Mouse (Mus musculus) midbrain, postnatal 0 days (tissue): ENCODE data around the gene Sez6. TPM values are rescaled to one million over a fixed set of nuclear protein-coding genes. Genes with fewer than 3 reads are reported as not detected.

Source experiments
- ATAC-seq: fragments of 200-750 bp; cut with Nextera tagmentation; 2 replicates; pipeline ENCODE4 v1.8.0; 2017; ENCODE audit warnings: moderate number of reproducible peaks, mild to moderate bottlenecking, moderate TSS enrichment, moderate library complexity; ENCODE audit not compliant: low FRiP score
- DNase-seq: peaks from one replicate; pipeline ENCODE4 v3.0.0-alpha.2; 2015; ENCODE audit warnings: low spot score
- H3K27ac ChIP-seq: fragments of 300-500 bp; sonication (generic); 2 replicates; pipeline ENCODE4 v1.5.1; 2014; ENCODE audit warnings: low read depth, mild to moderate bottlenecking, low read length, mixed read lengths
- H3K27me3 ChIP-seq: fragments of 300-500 bp; sonication (generic); 2 replicates; pipeline ENCODE4 v1.6.1; 2014; ENCODE audit warnings: low read length, control low read depth, mixed read lengths; ENCODE audit not compliant: insufficient read depth
- H3K36me3 ChIP-seq: fragments of 300-500 bp; sonication (generic); 2 replicates; pipeline ENCODE4 v1.6.1; 2014; ENCODE audit warnings: low read length, control low read depth, mixed read lengths; ENCODE audit not compliant: insufficient read depth
- H3K4me1 ChIP-seq: fragments of 300-500 bp; sonication (generic); 2 replicates; pipeline ENCODE4 v1.6.1; 2014; ENCODE audit warnings: mild to moderate bottlenecking, control low read depth, antibody characterized with exemption, low read length, mixed read lengths; ENCODE audit not compliant: insufficient read depth
- H3K4me2 ChIP-seq: fragments of 300-500 bp; sonication (generic); 2 replicates; pipeline ENCODE4 v1.6.1; 2014; ENCODE audit warnings: low read depth, mild to moderate bottlenecking, low read length, mixed read lengths; ENCODE audit not compliant: poor library complexity, severe bottlenecking
- H3K4me3 ChIP-seq: fragments of 300-500 bp; sonication (generic); 2 replicates; pipeline ENCODE4 v1.5.1; 2014; ENCODE audit warnings: low read depth, mild to moderate bottlenecking, low read length, moderate library complexity
- H3K9ac ChIP-seq: fragments of 300-500 bp; sonication (generic); replicated peaks from 2 replicates; pipeline ENCODE4 v1.6.1; 2014; ENCODE audit warnings: mild to moderate bottlenecking, low read length, moderate library complexity, mixed read lengths; ENCODE audit not compliant: poor library complexity, severe bottlenecking
- H3K9me3 ChIP-seq: fragments of 300-500 bp; sonication (generic); 2 replicates; pipeline ENCODE4 v1.6.1; 2016; ENCODE audit warnings: low read length, control low read depth
- CTCF ChIP-seq: IDR thresholded peaks from 2 replicates; pipeline ENCODE4 v1.5.1; 2016; ENCODE audit warnings: antibody characterized with exemption, mild to moderate bottlenecking
- WGBS: fragments of 180-500 bp; shearing (Covaris S2); extraction: QIAGEN DNeasy Blood & Tissue Kit; methylation state at CpG from one replicate; pipeline ENCODE4 v1.1.7; 2014; 5-methylcytosine and 5-hydroxymethylcytosine counted together
- polyA plus RNA-seq: library from polyadenylated mRNA; unstranded; fragments of >200 nt; fragmentation: Nextera tagmentation; extraction: Ambion mirVana; gene quantifications from 2 replicates; pipeline ENCODE4 v1.2.1, GENCODE M21; 2015
- total RNA-seq: library from RNA; depleted of rRNA; stranded (reverse); fragments of >200 nt; gene quantifications from 2 replicates; pipeline ENCODE4 v1.2.3, GENCODE M21; 2014

The Sez6 gene
- total and polyA plus RNA-seq, 2 experiments from 2014 or later, result 121 to 173 TPM

GRCm38 (mm10) chr11:77958268-77958667 lies 27.7 kb downstream of the Sez6 start:
- 72% methylated on average over 2 of the region's 2 CpGs for WGBS
- H3K9ac ChIP-seq, result no peak overlapping the region
- H3K36me3 ChIP-seq, result peaks cover 16% of the 10 kb centered on the region
- no peak overlapping the region for H3K4me3 ChIP-seq
- ATAC-seq (no peak), DNase-seq (peak; percentile 81)
- H3K27me3 ChIP-seq, result no peaks in the 10 kb centered on the region
- 0 out of 2 replicates have a peak, but pooled peaks cover 4% of the 10 kb centered on the region for H3K4me1 ChIP-seq
- H3K4me2 ChIP-seq, result no peak overlapping the region
- no peak overlapping the region for H3K27ac ChIP-seq
- no peak for TF ChIP-seq CTCF
- no peaks in the 10 kb centered on the region for H3K9me3 ChIP-seq

GRCm38 (mm10) chr11:77958932-77959331 lies 28.3 kb downstream of the Sez6 start:
- H3K4me1 ChIP-seq, result 0 out of 2 replicates have a peak, but pooled peaks cover 4% of the 10 kb centered on the region
- H3K36me3 ChIP-seq, result peaks cover 11% of the 10 kb centered on the region
- ATAC-seq, result no peak
- no peak for TF ChIP-seq CTCF
- H3K9ac ChIP-seq, result no peak overlapping the region
- H3K4me3 ChIP-seq, result no peak overlapping the region
- H3K27me3 ChIP-seq, result no peaks in the 10 kb centered on the region
- H3K9me3 ChIP-seq, result no peaks in the 10 kb centered on the region
- DNase-seq, result no peak
- H3K27ac ChIP-seq, result no peak overlapping the region
- H3K4me2 ChIP-seq, result no peak overlapping the region
- 73% methylated on average over 9 of the region's 9 CpGs for WGBS

DNA sequence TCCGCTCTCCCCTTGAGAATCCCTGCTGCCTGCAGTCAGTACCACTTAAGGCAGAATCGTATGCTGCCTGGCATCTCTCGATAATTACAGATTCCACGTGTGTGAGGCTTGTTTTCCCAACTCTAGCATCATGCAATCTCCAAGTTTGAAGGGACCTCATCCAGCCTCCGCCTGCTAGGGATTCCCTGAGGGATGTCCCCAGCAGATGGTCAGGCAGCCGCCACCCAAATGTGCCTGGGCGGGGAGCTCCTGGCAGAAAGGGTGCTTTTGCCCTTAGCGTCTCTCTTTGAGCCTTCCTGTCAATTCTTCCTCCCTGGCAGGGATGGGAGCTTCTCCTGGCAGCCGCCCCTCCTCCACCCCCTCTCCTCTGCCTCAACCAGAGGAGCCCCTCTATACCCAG lies 29.6 kb downstream of the Sez6 start:
- Histone ChIP-seq H3K4me1 (peaks cover 9% of the 10 kb centered on the region; the same call in 1 of the 2 replicates), H3K4me2 (no peak overlapping the region), H3K4me3 (no peak overlapping the region), H3K27me3 (no peaks in the 10 kb centered on the region), H3K9me3 (no peaks in the 10 kb centered on the region), H3K9ac (0 out of 2 replicates have a peak overlapping the region, but pooled peaks have one; percentile 19), H3K27ac (no peak overlapping the region), H3K36me3 (peaks cover 6% of the 10 kb centered on the region; the same call in 1 of the 2 replicates)
- DNase-seq (no peak), ATAC-seq (no peak)
- 50% methylated on average over 9 of the region's 9 CpGs for WGBS
- no peak for TF ChIP-seq CTCF

- Histone ChIP-seq H3K9me3 (no peaks in the 10 kb centered on the region), H3K4me2 (no peak overlapping the region), H3K27me3 (no peaks in the 10 kb centered on the region), H3K9ac (no peak overlapping the region), H3K4me3 (no peak overlapping the region), H3K4me1 (peaks cover 16% of the 10 kb centered on the region), H3K36me3 (peaks cover 3% of the 10 kb centered on the region; the same call in 1 of the 2 replicates), H3K27ac (no peak overlapping the region)
- TF ChIP-seq CTCF, result no peak
- 58% methylated on average over 5 of the region's 5 CpGs for WGBS
- ATAC-seq (no peak), DNase-seq (no peak)
Measured at GRCm38 (mm10) chr11:77960898-77961297, 30.3 kb downstream of the Sez6 start.

GRCm38 (mm10) chr11:77962946-77963345 lies 32.3 kb downstream of the Sez6 start:
- no peak overlapping the region for H3K9ac ChIP-seq
- peaks cover 3% of the 10 kb centered on the region; the same call in 1 of the 2 replicates for H3K36me3 ChIP-seq
- no peak for DNase-seq
- H3K27me3 ChIP-seq, result no peaks in the 10 kb centered on the region
- TF ChIP-seq CTCF, result no peak
- no peak overlapping the region for H3K4me2 ChIP-seq
- no peak for ATAC-seq
- no peak overlapping the region for H3K4me3 ChIP-seq
- peaks cover 20% of the 10 kb centered on the region for H3K4me1 ChIP-seq
- H3K9me3 ChIP-seq, result no peaks in the 10 kb centered on the region
- H3K27ac ChIP-seq, result no peak overlapping the region
- 90% methylated on average over 10 of the region's 10 CpGs for WGBS

- DNase-seq (no peak), ATAC-seq (no peak)
- H3K9ac ChIP-seq, result no peak overlapping the region; the same call in none of the 2 replicates
- H3K4me2 ChIP-seq, result no peak overlapping the region
- H3K4me3 ChIP-seq, result no peak overlapping the region
- no peaks in the 10 kb centered on the region for H3K9me3 ChIP-seq
- H3K27me3 ChIP-seq, result no peaks in the 10 kb centered on the region
- H3K27ac ChIP-seq, result no peak overlapping the region; the same call in 1 of the 2 replicates
- H3K4me1 ChIP-seq, result peaks cover 20% of the 10 kb centered on the region
- WGBS, result 26% methylated on average over 19 of the region's 19 CpGs
- peaks cover 8% of the 10 kb centered on the region for H3K36me3 ChIP-seq
- no peak for TF ChIP-seq CTCF
Measured at GRCm38 (mm10) chr11:77964415-77965095, 34.0 kb downstream of the Sez6 start.
